Mouse (Mus musculus): ENCODE results near the gene Tmem198b.
"Not testable (repeated sequence)": the region's sequence is repeated elsewhere in the genome, so short reads cannot be mapped to it uniquely, and the experiment has no call there.

The Tmem198b gene

DNA sequence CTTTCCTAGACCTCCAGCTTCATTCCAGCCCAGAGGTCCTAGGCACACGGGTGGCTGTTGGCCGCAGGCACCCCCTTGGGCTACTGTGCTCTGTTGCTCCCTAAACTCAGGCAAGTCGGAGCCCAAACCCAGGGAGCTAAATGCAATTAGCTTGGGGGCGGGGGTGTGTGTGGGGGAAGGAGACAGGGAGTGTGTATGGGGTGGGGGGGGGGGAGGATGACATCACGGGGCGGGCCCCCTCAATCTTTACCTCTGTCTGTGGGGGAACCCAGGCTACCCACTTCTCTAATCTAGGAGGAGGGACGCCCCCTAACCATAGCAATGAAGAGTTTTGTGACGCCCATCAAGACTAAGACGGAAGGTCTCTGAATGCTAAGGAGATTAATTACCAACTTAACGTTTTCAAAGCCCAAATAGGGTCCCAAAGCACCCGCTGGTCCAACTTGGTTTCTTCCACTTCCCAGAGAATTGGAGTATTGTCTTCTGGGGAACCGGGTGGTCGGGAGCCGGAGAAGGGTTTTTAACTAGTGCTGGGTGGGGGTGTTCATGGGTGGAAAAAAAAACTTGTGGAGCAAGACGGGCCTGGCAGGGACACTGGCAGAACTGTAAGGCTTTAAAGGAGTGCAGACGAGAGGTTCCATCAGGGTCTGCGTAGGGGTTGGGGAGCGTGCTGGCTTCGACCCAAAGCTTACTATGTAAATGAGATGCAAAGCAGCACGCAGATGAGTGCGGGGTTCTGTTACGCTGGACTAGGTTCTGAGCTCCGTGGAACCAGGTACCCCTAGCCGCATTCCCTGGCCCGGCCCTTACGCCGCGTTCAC, at the start of gene Tmem198b:
TSS of gene Tmem198b (minus strand) at position 100 of the 821 bp plus-strand sequence.
- peak; percentile 66 for DNase-seq (ENCODE audit: low spot score)

GRCm38 (mm10) chr10:128850339-128850738, 46.2 kb upstream of the Tmem198b start:
- DNase-seq (ENCODE audit: low spot score), result no peak

- no peak for DNase-seq (ENCODE audit: low spot score)
These were observed 44.3 kb upstream of the Tmem198b start for GRCm38 (mm10) chr10:128848426-128848825.

- DNase-seq (ENCODE audit: low spot score), result no peak
These were observed 42.5 kb upstream of the Tmem198b start for GRCm38 (mm10) chr10:128846664-128847063.

GRCm38 (mm10) chr10:128845516-128845915, 41.3 kb upstream of the Tmem198b start:
- DNase-seq (ENCODE audit: low spot score), result no peak

DNA sequence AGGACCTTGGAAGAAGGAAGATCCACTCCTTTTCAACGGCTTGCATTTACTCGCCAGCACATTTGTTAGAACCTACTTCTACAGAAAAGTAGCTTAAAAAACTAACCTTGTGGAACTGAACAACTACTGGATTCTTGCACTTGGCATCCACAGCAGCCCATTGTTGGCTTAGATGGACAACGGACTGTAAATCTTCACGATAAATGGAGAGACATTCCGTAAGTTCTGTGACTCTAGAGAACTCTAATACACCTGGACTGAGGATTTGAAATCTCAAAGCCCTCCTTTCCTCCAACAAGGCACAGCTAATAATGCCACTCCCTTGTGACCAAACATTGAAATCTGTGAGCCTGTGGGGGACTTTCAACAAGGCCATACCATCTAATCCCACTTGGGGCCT, 39.1 kb upstream of the Tmem198b start:
- DNase-seq (ENCODE audit: low spot score), result no peak

DNA sequence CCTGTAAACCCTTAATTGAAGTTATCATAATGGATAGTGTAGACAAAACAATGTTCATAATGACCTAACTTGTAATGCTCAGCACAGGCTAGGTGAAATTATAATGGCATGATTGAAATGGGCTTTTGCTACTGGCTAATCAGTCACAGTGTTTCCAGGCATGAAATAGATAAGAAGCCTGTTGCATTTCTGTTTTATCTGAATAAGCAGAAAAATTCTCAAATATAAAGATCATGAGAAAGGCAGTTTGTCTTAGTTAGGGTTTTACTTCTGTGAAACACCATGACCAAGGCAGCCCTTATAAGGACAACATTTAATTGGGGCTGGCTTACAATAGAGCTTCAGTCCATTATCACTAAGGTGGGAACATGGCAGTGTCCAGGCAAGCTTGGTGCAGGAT, 36.4 kb upstream of the Tmem198b start:
- DNase-seq (ENCODE audit: low spot score), result no peak

- DNase-seq (ENCODE audit: low spot score), result no peak
These were observed 35.3 kb upstream of the Tmem198b start for GRCm38 (mm10) chr10:128839434-128839833.

DNA sequence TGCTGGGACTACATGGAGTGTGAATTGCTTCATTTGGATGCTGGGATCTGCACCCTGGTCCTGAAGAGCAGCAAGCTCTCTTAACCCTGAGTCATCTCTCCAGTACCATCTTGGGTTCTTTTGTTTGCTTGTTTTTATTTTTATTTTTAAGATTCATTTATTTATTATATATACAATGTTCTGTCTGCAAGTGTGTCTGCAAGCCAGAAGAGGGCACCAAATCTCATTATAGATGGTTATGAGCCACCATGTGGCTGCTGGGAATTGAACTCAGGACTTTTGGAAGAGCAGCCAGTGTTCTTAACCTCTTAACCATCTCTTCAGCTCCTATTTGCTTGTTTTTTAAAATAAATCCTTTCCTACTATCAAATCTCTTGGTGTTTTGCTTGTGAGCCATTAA, 33.2 kb upstream of the Tmem198b start:
- no peak for DNase-seq (ENCODE audit: low spot score)

DNA sequence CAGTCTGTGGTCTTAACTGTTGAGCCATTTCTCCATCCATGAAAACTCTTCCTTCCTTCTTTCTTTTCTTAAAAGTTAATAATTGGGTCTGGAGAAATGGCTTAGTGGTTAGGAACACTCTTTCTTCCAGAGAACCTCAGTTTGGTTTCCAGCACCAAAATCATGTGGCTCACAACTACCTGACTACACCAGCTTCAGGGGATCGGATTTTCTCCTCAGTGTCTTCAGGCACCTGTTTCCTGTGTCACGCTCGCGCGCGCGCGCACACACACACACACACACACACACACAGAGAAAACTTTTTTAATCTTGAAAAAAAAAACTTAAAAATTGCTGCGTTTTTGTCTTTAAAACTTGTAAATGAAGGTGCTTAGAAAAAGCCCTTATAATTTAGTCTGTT, 19.7 kb upstream of the Tmem198b start:
- no peak for DNase-seq (ENCODE audit: low spot score)

DNA sequence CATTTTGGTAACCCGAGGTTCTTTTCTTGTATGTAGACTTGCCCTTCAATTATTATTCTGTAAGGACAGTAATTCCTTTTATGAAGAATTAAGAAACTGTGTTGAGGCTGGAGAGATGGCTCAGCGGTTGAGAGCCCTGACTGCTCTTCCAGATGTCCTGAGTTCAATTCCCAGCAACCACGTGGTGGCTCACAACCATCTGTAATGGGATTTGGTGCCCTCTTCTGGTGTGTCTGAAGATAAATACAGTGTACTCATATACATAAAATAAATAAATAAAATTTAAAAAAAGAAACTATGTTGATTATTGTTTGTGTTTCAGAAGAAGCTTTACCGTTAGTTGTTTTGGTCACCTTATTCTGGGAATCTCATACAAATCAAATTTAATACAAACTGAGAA, 18.9 kb upstream of the Tmem198b start:
- not testable (repeated sequence) for DNase-seq (ENCODE audit: low spot score)

- DNase-seq (ENCODE audit: low spot score), result no peak
These were observed 18.0 kb upstream of the Tmem198b start for GRCm38 (mm10) chr10:128822135-128822534.

DNA sequence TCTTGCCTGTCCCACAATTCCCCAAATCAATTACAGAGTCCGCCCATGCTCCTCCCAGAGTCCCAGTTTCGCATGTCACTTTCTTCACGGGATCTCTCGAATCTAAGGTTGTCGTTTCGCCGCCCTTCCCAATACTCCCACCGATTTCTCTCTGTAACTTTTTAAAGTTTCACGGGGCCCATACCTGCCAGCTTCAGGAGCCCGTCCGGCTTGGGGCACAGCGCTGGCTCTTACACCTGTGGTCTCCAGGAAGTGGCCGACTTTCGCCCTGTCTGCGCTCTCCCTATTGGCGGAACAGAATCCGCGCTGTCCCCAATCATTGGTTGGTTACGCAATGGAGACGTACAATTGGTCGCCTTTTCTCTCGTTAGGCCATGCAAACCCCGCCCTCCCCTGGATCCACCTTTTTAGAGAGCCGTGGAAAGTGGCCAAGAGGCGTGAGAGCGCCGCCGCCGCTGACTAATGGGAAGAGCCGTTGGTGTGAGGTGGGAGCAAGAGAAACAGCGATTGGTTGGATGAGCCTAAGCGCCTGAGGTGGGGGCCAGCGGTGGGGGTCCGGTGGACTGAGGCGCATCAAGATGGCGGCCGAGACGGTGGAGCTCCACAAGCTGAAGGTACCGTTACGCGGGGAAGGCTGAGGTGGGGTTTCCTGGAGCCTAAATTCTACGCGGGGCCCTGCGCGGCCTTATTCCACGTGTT, 17.3 kb upstream of the Tmem198b start, which contains the start of gene Ormdl2:
TSS of gene Ormdl2 (minus strand) at position 288 of the 699 bp plus-strand sequence.
- peak; percentile 98 for DNase-seq (ENCODE audit: low spot score)

DNA sequence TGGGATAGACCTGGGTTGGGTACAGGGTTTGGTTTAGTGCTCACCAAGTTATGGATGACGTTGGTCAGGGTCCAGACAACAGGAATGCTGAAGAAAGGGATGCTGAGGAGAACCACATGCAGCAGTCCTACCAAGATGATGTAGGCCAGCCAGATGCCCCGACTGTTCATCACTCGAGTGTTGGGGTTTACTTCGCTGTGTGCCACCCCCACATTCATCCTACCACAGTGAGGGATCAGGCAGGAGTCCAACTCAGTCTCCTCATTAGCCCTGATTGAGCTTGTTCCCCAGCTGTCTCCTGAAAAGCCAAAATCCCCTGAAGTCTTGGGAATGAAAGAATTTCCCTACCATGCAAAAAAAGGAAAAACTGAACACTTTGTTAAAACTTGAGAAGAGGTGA, 16.0 kb upstream of the Tmem198b start:
- no peak for DNase-seq (ENCODE audit: low spot score)

DNA sequence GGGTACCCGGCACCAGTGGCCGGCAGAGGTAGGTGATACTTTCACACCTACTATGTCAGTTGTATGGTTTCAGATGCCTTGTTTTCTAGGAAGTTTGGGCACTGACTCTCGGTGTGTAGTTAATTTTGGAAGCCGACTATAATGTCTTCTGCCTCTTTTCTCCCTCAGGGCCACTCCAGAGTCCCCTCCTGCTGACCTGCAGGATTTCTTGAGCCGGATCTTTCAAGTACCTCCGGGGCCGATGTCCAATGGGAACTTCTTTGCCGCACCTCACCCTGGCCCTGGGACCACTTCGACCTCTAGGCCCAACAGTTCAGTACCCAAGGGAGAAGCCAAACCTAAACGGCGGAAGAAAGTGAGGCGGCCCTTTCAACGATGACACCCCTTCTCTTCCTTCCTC, 12.9 kb upstream of the Tmem198b start, which contains the start of gene Sarnp:
TSS of gene Sarnp (plus strand) at position 301 of the 400 bp plus-strand sequence.
- no peak for DNase-seq (ENCODE audit: low spot score)

GRCm38 (mm10) chr10:128807018-128807417, 2.8 kb upstream of the Tmem198b start:
- no peak for DNase-seq (ENCODE audit: low spot score)

DNA sequence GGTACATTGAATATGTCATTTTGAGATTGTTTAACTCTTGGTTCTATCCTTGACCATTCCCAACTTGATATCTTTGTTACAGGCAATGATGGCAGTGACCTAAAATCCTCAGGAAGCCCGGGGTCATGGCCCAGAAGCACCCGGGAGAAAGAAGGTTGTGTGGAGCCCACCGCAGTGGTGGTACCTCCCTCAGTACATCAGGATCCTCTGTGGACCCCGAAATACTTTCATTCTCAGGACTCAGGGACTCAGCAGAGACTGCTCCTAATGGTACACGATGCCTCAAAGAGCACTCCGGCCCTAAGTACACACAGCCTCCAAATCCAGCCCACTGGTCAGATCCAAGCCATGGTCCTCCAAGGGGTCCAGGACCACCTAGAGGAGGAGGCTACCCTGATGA, 1.9 kb upstream of the Tmem198b start:
- no peak for DNase-seq (ENCODE audit: low spot score)

- peak; percentile 91 for DNase-seq (ENCODE audit: low spot score)
These were observed 1.2 kb upstream of the Tmem198b start for GRCm38 (mm10) chr10:128805092-128806000.

- DNase-seq (ENCODE audit: low spot score), result peak; percentile 63
These were observed 349 bp downstream of the Tmem198b start, which contains the start of gene Dnajc14 for GRCm38 (mm10) chr10:128803771-128804270. Gene Dnajc14, plus strand, starts transcription at chr10:128804062.

DNA sequence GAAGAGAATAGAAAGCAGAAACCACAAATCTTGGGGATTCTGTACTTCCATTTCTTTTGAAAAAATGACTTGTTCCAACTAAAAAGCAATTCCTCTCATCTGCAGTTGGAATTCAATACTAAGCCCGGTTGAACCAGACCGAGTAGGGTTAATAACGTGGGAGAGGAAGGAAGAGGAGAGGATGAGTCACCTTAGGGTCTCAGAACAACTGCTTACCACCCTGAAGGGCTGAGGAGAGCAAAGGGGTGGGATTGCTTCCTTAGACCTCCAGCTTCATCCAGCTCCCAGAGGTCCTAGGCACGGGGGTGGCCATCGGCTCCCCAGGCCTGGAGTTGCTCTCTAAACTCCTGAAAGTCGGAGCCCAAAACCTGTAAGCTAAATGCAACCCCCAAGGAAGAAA, 809 bp downstream of the Tmem198b start:
- no peak for DNase-seq (ENCODE audit: low spot score)

GRCm38 (mm10) chr10:128802956-128803355, 1.2 kb downstream of the Tmem198b start:
- no peak for DNase-seq (ENCODE audit: low spot score)

DNA sequence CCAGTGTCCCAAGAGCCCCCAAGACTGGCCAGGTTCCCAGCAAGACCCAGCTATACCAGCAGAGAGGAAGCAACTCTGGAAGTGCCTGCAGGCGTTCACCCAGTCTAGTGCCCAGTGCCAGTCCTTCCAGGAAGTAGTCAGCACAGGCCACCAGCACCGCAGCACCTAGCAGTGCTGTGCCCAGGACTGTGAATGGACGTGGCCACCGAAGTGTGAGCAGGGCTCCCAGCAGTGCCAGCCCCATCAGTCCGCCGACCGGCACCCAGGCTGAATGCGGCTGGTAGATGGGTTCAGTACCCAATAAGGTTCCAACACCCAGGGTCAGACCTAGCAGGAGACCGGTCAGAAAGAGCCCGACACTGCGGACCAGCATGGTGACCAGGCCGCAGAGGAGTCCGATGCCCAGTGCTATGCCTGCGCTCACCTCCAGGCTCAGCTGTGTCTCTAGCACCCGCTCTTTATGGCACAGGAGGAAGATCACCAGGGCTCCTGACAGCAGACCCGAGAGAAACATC, 2.1 kb downstream of the Tmem198b start:
- DNase-seq (ENCODE audit: low spot score), result no peak
